Mouse (Mus musculus) left cerebral cortex, adult 2 months (tissue): ENCODE measurements around the gene Adk. TPM values are rescaled to one million over a fixed set of nuclear protein-coding genes. Genes with fewer than 3 reads are reported as not detected.

Experiments
- DNase-seq, 2 experiments: peaks; one replicate each; pipeline ENCODE4 v3.0.0; 2021 to 2022; ENCODE audit warnings: low spot score in 2 of 2, mixed read lengths in 1 of 2; ENCODE audit errors: extremely low spot score in 1 of 2
- H3K27ac ChIP-seq: fragments of 200-600 bp; 2 replicates; pipeline ENCODE4 v1.8.1; 2022
- H3K4me3 ChIP-seq: fragments of 200-600 bp; 2 replicates; pipeline ENCODE4 v1.8.1; 2022
- CTCF ChIP-seq: fragments of 200-600 bp; IDR thresholded peaks from 2 replicates; pipeline ENCODE4 v1.8.1; 2022; ENCODE audit warnings: antibody characterized with exemption, mild to moderate bottlenecking, moderate library complexity
- intact Hi-C: fragments of 180-260 bp; cut with DNase I; formaldehyde crosslinking; loops from one replicate; pipeline ENCODE4 v1.15.1; 2025
- total RNA-seq, 2 experiments: library from RNA; stranded (reverse); gene quantifications; 2 replicates each; pipeline ENCODE4 v1.2.3; 2021

The Adk gene
- total RNA-seq, 2 experiments from 2014 or later, result 59.5 to 69.6 TPM

DNA sequence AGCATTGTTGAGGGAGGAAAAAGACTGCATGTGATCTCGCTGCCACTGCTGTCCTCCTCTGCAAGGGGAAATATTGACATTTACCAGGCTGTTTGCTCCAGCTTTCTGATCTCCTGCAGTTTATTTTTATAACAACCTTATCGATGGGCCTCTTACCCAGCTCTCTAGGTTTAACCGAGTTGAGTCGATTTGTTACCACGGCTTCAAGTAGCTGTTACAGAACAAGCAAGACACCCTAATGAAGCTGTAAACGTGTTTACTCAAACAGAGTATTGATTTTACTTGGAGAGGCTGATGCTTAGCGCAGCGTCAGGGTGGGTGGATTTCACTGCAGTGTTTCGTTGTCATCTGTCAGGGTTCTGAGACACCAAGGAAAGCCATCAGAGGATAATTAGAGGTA lies 382.3 kb downstream of the Adk start:
- intact Hi-C loops, result no loop called here
- Histone ChIP-seq H3K27ac (no peak overlapping the region), H3K4me3 (no peak overlapping the region)
- TF ChIP-seq CTCF, result no peak
- DNase-seq, result no peak

DNA sequence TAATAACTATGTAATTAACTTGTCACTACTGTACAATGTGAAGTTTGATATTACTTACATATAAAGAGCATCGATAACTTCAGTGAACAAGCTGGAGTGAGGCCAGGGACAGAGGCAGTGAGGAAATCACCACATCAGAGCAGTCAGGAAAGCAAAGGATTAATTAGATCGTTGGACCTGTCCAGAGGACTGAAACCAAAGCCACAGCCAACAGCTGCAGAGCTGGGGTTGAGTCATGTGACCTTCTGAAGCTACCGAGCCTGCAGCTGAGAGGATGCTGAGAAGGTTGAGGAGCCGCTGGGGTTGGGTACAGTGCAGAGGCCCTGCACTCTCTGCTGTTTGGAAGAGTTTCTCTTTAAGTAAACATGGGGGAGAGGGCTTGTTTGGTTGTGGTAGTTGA lies 387.4 kb downstream of the Adk start:
- no peak for DNase-seq
- Histone ChIP-seq H3K27ac (no peak overlapping the region), H3K4me3 (no peak overlapping the region)
- TF ChIP-seq CTCF, result no peak
- intact Hi-C loops, result no loop called here

DNA sequence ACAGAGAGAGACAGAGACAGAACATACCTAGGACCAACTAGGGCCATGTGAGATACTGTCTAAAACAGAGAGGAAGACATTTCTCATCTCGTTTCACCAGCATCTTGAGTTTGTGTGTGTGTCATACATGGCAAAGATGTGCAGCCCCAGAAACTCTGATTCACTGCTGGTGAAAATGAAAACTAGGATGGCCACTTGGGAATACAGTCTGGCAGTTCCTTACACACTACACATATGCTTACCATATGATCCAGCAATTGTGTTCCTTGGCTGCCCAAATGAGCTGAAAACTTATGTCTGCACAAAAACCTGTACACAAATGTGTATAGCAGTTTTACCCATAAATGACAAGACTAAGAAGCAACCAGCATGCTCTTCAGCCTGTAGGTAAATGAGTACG lies 388.2 kb downstream of the Adk start:
- no peak overlapping the region for H3K27ac ChIP-seq
- TF ChIP-seq CTCF, result no peak
- no peak overlapping the region for H3K4me3 ChIP-seq
- DNase-seq, result no peak
- intact Hi-C loops, result no loop called here

DNA sequence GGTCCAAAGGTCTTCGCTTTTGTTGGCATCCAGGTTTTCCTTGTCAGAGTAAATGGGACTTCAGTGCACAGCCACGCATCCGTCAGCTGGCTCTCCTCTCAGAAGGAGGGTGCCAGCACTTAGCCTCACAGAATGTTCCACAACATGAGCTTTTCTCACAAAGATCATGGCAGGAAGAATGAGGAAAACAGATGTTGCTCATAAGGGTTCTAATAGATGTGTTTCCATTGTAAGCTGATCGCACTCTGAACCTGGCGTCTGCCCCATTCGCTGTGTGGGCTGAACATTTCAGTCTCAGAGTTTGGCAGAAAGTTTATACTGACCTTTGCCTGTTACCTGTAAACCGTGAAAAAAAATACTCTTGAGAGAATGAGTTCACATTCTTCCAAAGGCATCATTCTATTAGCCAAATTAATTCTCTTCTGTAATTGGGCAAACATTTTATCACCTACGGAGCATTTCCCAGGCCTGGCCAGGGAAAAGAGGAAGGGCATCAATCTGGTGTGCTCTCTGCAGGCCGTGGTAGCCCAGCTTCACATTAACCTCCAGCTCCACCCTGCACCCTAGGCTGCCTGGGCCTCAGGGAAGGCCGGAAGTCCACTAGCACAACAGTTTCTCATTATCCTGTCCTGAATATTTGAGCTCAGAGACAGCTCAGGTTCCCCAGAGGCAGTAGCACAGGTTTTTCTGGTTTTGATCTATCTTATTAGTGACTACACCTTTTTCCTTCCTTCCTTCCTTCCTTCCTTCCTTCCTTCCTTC lies 389.6 kb downstream of the Adk start:
- DNase-seq, result no peak
- Histone ChIP-seq H3K4me3 (no peak overlapping the region), H3K27ac (no peak overlapping the region)
- TF ChIP-seq CTCF, result no peak
- intact Hi-C loops, result no loop called here

DNA sequence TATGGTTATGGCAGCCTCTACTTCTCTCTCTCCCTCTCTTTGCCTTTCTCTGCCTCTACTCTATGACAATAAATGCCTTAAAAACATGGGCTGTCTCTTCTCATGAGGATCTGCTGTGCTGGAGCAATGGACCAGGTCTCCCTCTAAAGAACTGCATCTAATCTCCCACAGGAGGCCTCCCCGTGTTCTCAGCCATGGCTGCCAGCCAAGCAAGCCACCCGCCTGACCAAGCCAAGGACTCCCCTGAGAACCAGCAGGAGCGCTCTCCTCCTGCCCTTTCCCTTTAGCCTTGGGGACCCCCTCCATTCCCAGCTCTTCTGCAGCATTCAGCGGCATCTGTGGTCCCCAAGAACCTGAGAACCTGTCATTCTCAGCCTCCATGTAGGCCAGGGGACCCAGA lies 400.2 kb downstream of the Adk start:
- TF ChIP-seq CTCF, result no peak

DNA sequence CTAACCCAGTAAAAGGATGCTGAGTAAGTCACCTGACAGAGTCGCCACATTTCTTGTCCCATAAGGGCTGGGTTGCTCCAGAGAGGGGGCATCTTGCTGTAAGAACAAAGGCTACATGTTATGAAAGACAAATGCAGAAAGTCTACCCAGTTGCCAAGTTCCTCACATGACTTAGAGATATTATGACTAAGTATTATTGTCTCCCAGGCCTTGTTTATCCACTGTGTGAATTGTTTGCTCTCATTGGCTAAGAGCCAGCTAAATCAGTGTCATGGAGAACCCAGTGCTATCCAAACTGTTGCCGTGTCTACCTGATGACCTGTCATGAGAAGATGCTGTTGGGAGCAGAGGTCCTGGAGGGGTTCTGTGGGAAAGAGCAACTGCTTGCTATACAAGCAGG lies 401.5 kb downstream of the Adk start:
- intact Hi-C loops, result no loop called here
- Histone ChIP-seq H3K27ac (no peak overlapping the region), H3K4me3 (no peak overlapping the region)
- DNase-seq, result no peak
- no peak for TF ChIP-seq CTCF

More for the DNA sequence above, 400.2 kb downstream of the Adk start:
- Histone ChIP-seq H3K4me3 (no peak overlapping the region), H3K27ac (no peak overlapping the region)
- intact Hi-C loops, result no loop called here
- no peak for DNase-seq

DNA sequence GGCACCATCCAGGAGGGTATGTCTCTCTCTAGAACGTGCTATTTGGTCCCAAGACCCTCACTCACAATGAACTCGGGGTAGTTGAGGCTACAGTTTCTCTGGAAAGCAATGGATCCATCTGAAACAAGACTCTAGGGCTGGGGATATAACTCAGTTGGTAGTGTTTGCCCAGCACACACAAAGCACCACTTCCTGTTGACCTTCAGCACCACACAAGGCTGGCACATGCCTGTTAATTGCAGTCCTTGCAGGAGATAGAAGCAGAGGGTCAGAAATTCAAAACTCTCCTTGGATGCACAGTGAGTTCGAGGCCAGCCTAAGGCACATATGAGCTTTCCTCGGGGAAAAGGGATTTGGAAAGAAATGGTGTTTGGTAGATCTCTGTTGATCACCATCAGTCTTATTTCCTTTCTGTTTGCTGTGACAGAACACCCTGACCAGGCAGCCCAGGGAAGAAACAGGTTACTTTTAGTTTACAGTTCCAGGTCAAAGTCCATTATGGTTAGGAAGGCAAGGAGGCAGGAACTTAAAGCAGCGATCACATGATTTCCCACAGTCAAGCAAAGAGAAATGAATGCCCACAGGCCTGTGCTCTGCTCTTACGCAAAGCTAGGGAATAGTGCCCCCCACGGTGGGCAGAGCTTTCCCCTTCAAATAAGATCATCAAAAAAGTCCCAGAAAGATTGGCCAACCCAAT lies 403.4 kb downstream of the Adk start:
- intact Hi-C loops, result no loop called here
- no peak for DNase-seq
- no peak overlapping the region for H3K4me3 ChIP-seq
- TF ChIP-seq CTCF, result no peak
- H3K27ac ChIP-seq, result no peak overlapping the region

DNA sequence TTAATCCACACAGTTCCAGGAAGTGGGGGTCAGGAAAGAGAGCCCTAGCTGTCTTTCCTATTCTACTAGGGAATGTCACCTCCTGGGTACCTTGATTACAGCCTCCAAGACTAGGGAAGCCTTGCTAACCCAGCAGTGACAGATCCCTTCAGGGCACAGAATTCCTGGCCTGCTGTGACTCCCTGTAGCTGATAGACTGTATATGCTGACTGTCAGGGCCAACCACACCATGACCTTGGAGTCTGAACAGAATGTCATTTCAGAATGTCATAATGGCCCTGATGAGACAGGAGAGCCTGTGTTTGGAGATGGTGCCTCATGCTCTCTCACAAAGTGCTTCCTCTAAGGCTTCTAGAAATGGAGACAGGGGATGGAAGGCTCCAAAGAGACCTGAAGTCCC lies 404.2 kb downstream of the Adk start:
- Histone ChIP-seq H3K27ac (no peak overlapping the region), H3K4me3 (no peak overlapping the region)
- DNase-seq, result no peak
- intact Hi-C loops, result no loop called here
- TF ChIP-seq CTCF, result no peak

DNA sequence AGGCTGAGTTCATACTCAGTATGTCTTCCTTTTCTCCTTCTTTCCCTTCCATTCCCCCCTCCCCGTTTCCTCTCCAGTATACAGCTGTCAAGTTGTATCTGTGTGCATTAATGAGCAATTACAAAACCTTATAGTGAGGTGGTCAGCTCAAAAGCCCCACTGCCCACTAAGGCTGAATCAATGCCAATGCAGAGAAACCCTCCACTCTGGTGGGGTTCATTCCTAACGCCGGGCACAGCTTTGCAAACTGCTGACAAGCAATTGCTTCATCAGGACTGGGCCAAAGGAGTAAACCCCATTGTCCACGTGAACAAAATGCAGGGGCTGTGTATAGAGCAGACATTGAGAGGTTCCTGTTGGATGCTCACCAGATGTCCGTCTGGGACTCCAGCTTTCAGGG lies 405.5 kb downstream of the Adk start:
- no peak for TF ChIP-seq CTCF
- Histone ChIP-seq H3K27ac (no peak overlapping the region), H3K4me3 (no peak overlapping the region)
- intact Hi-C loops, result no loop called here
- no peak for DNase-seq

DNA sequence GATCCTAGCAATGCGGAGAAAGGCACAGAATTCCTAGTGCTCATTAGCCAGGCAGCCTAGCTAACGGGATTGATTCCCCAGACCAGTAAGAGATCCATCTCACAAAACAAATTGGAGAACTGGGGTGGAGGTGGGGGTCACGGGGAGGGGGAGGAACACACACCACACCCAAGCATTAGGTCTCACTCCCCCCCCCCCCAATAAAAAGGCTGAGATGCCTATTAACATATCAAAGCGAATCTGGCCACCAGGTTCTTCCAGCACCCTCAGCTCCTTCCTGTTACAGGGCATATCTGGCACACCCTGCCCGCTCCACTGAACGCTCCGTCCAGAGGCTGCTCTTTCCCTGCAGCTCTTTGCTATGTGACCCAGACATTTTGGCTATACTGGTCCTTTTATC lies 406.3 kb downstream of the Adk start:
- DNase-seq, result no peak
- no peak overlapping the region for H3K27ac ChIP-seq
- intact Hi-C loops, result no loop called here
- no peak overlapping the region for H3K4me3 ChIP-seq
- TF ChIP-seq CTCF, result no peak

DNA sequence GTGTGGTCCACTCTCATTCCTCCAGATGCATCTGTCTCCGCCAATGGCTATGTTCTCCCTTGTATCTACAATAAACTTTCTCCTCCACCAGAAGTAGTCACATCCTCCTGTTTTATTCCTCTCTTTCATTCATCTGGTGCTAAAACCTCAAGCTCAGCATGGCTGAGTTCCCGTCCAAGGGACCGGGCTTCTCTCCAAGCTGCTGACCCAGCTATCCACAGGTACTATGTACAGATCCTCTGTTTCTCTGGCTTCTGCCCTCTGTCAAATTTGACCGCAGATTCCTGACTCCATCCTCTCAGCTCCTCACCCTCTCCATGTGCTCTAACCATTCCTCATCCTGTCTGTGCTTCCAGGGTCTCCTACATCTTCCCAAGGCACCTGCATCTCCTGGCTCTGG lies 406.8 kb downstream of the Adk start:
- intact Hi-C loops, result no loop called here
- Histone ChIP-seq H3K4me3 (no peak overlapping the region), H3K27ac (no peak overlapping the region)
- no peak for DNase-seq
- TF ChIP-seq CTCF, result no peak

DNA sequence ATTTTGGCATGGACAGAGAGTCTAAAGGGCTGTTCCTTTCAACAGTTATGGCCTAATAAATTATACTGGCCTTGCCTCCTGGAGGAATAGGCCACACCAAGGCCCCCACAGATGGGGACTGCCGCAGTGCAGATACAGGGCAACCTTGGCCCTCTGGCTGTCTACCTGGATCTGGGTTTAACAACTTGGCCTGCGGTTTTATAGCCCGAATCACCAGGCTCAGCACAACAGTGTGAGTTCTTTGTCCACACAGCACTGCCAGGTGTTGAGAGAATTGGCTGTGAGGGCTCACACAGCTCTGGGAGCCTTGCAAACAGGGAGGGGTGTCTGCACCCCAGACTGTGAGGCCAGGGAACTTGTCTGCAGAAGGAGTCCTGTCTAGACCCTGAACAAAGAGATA lies 410.0 kb downstream of the Adk start:
- Histone ChIP-seq H3K4me3 (no peak overlapping the region), H3K27ac (no peak overlapping the region)
- intact Hi-C loops, result no loop called here
- no peak for DNase-seq
- TF ChIP-seq CTCF, result no peak
